Mouse (Mus musculus) 3134 (cell line): ENCODE measurements around the gene Btnl2.
"Not testable (repeated sequence)": the region's sequence is repeated elsewhere in the genome, so short reads cannot be mapped to it uniquely, and the experiment has no call there.

Source experiments
- DNase-seq: peaks from one replicate; pipeline ENCODE4 v3.0.0-alpha.2; 2011; ENCODE audit warnings: low spot score; ENCODE audit not compliant: insufficient read length; ENCODE audit errors: extremely low read depth

Btnl2 gene

DNA sequence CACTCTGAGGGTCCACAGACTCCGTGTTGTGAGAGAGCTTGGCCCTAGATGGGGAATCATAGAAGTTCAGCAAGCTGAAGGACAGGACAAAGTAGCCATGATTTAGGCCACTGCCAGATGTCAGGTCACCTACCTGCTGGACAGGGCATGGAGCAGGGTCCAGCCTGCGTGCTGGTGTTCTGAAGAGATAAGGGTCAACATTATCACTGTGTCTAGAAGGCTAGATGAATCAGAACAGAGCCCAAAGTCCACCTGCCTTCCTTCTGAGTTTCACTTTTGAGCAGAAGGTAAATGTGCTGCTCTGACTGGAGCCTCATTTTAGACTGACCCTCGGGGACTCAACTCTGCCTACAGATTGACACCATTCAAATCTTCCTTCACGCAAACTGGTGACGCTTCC lies at the start of gene Btnl2:
Btnl2 (plus strand) TSS at position 284 of the 400 bp plus-strand sequence.
- no peak for DNase-seq

DNA sequence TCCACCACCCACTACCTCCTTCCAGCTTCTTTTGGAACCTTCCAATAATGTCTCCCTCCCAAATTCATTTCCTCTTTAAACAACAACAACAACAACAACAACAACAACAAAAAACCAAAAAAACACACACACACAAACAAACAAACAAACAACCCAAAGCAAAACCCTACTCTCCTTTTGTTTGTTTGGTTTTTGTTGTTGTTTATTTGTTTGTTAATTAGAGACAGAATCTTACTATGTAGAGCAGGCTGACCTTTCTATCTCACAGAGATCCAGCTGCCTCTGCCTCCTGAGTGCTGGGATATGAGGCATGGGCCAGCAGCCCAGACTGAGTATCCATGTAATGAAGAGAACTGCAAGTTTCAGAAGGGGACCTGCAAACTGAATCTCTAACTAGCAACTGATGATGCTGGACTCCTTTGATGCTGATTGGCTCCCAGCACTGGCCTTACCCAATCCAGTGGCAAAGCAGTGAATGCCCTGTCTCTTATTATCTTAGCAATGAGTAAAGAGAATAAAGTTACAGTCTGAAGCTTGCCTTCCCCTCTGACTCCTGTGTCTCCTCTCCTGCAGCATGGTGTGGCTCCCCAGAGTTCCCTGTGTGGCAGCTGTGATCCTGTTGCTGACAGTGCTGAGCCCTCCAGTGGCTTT lies 49.1 kb upstream of the Btnl2 start, which contains the start of gene H2-Eb1:
H2-Eb1 (plus strand) TSS at position 488 of the 651 bp plus-strand sequence.
- no peak for DNase-seq

GRCm38 (mm10) chr17:34306407-34306806 lies 48.2 kb upstream of the Btnl2 start:
- DNase-seq, result no peak

- no peak for DNase-seq
Observed at GRCm38 (mm10) chr17:34307216-34307615, 47.4 kb upstream of the Btnl2 start.

GRCm38 (mm10) chr17:34308161-34308560 lies 46.5 kb upstream of the Btnl2 start:
- no peak for DNase-seq

DNA sequence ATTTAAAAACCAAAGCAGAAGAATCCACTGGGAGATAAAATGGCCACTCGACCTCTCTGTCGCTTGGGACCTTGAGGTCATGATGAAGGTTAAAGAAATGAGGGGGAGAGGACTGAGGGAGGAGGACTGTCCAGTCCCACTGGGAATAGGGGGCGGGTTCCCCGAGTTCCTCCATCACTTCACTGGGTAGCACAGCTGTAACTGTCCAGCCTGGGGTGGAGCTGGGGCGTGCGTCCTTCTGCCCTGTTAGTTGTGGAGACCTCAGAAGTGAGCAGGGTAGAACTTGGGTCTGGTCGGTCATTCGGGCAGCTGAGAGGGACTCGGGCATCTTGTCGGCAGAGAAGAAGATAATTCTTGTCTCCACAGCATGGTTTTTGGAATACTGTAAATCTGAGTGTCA lies 45.4 kb upstream of the Btnl2 start:
- no peak for DNase-seq

- no peak for DNase-seq
Observed at GRCm38 (mm10) chr17:34309683-34310385, 44.8 kb upstream of the Btnl2 start.

GRCm38 (mm10) chr17:34310526-34310925 lies 44.1 kb upstream of the Btnl2 start:
- not testable (repeated sequence) for DNase-seq

GRCm38 (mm10) chr17:34312185-34312584 lies 42.4 kb upstream of the Btnl2 start:
- no peak for DNase-seq

DNA sequence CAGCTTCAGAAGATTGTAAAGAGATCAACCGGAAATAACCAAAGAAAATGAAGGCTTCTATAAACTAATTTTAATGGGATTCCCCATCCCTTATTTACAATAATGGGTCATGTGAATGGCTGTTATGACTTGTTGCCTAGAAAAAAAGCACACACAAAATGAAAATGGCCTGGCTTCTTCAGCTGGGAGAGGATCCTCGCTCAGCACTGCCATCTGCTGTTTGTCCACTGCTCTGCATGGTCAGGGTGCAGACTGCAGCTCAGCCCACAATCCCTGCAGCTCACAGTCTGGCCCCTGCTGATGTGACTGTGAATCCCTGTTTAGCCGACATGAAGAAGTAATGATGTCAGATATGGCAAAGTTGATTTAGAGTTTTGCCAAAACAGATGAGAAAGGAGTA lies 41.2 kb upstream of the Btnl2 start:
- DNase-seq, result peak; percentile 23

- no peak for DNase-seq
Observed at GRCm38 (mm10) chr17:34314286-34314685, 40.3 kb upstream of the Btnl2 start.

DNA sequence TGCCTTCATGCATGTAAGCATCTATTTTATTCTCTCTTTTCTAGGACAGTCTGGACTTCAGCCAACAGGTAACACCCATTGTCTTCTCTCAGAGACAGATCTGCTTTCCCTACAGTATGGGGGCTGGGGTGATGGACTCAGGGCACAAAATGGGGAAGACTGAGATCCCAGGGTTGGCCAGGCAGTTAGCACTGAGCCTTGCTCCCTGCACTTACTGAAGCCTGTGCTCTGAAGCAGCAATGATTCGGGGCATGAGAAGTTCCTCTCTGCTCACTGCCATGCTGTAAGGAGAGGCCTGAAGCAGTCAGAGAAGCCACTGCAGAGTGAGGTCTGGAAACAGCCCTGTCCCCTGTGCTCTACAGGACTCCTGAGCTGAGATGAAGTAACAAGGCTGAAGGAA lies 39.1 kb upstream of the Btnl2 start:
- DNase-seq, result no peak

DNA sequence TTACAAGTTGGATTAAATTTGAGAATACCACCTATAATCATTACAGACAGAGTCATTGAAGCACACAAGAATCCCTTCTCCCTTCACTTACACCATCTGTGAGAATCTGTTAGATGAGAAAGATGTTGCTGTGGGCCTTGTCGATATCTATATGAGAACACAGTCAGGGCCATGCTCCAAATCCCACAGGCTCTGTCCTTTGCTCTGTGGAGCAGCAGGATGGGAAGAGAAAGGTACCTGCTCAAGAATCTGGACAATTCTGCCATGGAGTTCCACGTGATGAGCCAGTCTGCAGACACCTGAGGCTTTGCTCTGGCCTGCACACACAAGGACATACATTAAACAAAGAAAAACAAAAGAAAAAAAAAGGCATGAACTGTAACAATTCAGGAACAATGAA lies 37.9 kb upstream of the Btnl2 start:
- no peak for DNase-seq

GRCm38 (mm10) chr17:34317275-34317674 lies 37.3 kb upstream of the Btnl2 start:
- DNase-seq, result no peak

DNA sequence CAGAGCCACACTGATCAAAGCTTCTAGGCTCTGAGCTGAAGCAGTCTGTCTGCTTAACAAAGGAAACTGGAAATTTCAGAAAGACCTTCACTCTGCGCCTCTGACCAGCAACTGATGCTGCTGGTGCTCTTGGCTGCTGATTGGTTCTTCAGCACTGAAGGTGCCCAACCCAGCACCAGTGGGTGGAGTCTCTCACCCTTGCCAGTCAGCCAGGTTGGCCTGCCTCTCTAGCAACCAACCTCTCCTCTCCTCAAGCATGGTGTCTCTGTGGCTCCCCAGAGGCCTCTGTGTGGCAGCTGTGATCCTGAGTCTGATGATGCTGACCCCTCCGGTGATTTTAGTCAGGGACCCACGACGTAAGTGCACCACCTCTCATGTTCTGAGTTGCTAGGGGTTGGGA lies 29.2 kb upstream of the Btnl2 start, which contains the start of gene H2-Eb2:
H2-Eb2 (plus strand) TSS at position 230 of the 400 bp plus-strand sequence.
- DNase-seq, result no peak

DNA sequence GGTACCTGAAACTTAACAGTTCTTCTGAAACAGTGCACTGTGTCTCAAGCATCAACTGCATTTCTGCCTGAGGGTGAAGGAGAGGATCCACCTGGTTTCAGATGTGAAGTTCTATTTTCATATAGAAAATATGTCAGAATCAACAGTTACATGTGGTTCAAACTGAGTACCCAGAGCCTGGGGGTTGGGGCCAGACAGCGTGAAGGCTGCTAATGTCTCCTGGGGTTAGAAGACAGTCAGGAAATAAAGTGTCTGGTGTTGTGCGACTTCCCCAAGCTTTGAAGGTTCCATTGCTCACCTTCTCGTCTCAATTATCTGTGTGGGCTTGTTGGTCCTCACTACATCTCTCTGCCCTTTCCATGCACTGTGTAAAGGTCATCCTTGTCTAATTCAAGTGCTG lies 28.2 kb upstream of the Btnl2 start:
- no peak for DNase-seq

DNA sequence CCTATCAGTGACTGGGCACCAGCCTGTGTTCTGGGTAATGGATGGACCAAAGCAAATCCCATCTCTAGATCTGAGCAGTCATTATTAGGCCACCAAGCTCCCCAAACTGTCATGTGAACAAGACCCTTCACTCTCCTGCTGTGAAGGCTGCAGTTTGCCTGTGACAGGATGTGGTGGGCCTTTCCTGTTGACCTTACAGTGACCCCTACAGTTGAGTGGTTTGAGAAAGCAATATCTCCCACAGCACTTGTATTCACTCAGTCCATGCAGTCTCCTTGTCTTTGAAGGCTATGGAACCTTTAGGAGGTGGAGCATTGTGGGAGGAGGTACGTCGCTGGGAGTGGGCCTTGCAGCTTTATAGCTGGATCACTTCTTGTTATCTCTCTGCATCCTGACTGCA lies 24.8 kb upstream of the Btnl2 start:
- DNase-seq, result no peak

DNA sequence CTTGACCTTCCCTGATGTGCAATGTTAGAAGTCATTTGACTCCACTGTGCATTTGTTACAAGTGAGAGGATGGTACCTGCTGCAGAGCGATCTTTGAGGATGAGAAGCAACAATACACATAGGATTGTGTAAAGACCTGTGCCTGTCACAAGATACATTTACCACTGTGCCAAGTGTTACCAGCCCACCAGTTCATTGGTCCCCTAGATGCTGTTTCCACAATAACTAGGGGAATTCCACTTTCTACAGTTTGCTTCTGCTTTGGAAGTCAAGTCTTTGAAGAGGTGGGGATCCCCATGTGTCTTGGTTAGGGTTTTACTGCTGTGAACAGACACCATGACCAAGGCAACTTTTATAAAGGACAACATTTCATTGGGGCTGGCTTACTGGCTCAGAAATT lies 23.4 kb upstream of the Btnl2 start:
- no peak for DNase-seq

- DNase-seq, result no peak
Observed at GRCm38 (mm10) chr17:34340619-34341402, 13.8 kb upstream of the Btnl2 start.

GRCm38 (mm10) chr17:34344882-34345281 lies 9.7 kb upstream of the Btnl2 start:
- DNase-seq, result no peak

DNA sequence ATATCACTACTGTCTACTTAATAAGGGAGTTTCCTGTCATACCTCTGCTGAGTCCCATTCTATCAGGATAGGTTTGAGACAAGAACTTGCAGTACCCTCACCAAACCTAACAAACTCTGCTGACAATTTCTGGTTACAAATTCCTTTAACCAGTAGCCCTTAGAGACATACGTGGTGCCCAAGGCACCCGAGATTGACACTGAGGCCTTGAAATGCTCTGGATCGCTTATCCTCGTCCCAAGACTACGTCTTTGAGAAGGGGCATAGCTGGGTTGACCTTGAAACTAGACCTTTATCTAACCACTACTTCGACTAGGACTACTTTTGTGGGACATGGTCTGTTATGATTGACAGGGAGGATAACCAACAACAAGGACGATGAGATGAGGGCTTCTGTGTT lies 9.1 kb upstream of the Btnl2 start:
- no peak for DNase-seq
